Mouse (Mus musculus): ENCODE measurements around the gene Cryab. TPM values are rescaled to one million over a fixed set of nuclear protein-coding genes. Genes with fewer than 3 reads are reported as not detected.

The Cryab gene
- total and polyA plus RNA-seq, 3 experiments: 0.11 TPM; not detected in 2

GRCm38 (mm10) chr9:50750706-50751105 is 419 bp upstream of the Cryab start:
- no peak for DNase-seq (ENCODE audit: low spot score)
- H3K27me3 ChIP-seq (ENCODE audit: insufficient read depth, low read length): peaks cover 55% of the 10 kb centered on the region
- ATAC-seq (ENCODE audit: extremely low read depth, insufficient number of reproducible peaks, low FRiP score, poor library complexity, severe bottlenecking): no peak
- H3K4me1 ChIP-seq (ENCODE audit: insufficient read depth, low read depth, low read length): 0 out of 2 replicates have a peak, but pooled peaks cover 2% of the 10 kb centered on the region
- H3K9me3 ChIP-seq (replicated peaks): no peaks in the 10 kb centered on the region
- TF ChIP-seq CTCF (IDR thresholded peaks at IDR 0.05; ENCODE audit: low read depth, low read length) (no peak), GATA2 (IDR thresholded peaks at IDR 0.05; ENCODE audit: borderline replicate concordance, low read depth, low read length) (no peak), POLR2AphosphoS5 (IDR thresholded peaks at IDR 0.05; ENCODE audit: insufficient replicate concordance, low read depth, low read length) (no peak), TAL1 (conservative IDR thresholded peaks at IDR 0.05; ENCODE audit: low read depth, low read length) (no peak), GATA1 (IDR thresholded peaks at IDR 0.05; ENCODE audit: borderline replicate concordance, low read length) (no peak)
- no peaks in the 10 kb centered on the region for H3K36me3 ChIP-seq (replicated peaks)
- H3K4me3 ChIP-seq (ENCODE audit: low read depth, low read length): no peak overlapping the region

- H3K36me3 ChIP-seq (replicated peaks): no peaks in the 10 kb centered on the region
- no peak for TF ChIP-seq POLR2AphosphoS5 (IDR thresholded peaks at IDR 0.05; ENCODE audit: insufficient replicate concordance, low read depth, low read length)
- TF ChIP-seq TAL1 (conservative IDR thresholded peaks at IDR 0.05; ENCODE audit: low read depth, low read length): no peak
- TF ChIP-seq GATA2 (IDR thresholded peaks at IDR 0.05; ENCODE audit: borderline replicate concordance, low read depth, low read length): no peak
- no peak for TF ChIP-seq CTCF (IDR thresholded peaks at IDR 0.05; ENCODE audit: low read depth, low read length)
- TF ChIP-seq GATA1 (IDR thresholded peaks at IDR 0.05; ENCODE audit: borderline replicate concordance, low read length): no peak
- H3K4me3 ChIP-seq (ENCODE audit: low read depth, low read length): no peak within 1 kb of the TSS
- H3K4me1 ChIP-seq (ENCODE audit: insufficient read depth, low read depth, low read length): no peaks in the 10 kb centered on the region
- ATAC-seq (ENCODE audit: extremely low read depth, insufficient number of reproducible peaks, low FRiP score, poor library complexity, severe bottlenecking) (no peak), DNase-seq (ENCODE audit: low spot score) (no peak)
- no peaks in the 10 kb centered on the region for H3K9me3 ChIP-seq (replicated peaks)
- peaks cover 43% of the 10 kb centered on the region for H3K27me3 ChIP-seq (ENCODE audit: insufficient read depth, low read length)
Measured at GRCm38 (mm10) chr9:50752054-50752602, 1.0 kb downstream of the Cryab start, which contains the start of gene Hspb2. Gene Hspb2 (minus strand): TSS chr9:50752354.

- no peaks in the 10 kb centered on the region for H3K36me3 ChIP-seq (replicated peaks)
- ATAC-seq (ENCODE audit: extremely low read depth, insufficient number of reproducible peaks, low FRiP score, poor library complexity, severe bottlenecking) (no peak), DNase-seq (ENCODE audit: low spot score) (no peak)
- no peaks in the 10 kb centered on the region for H3K9me3 ChIP-seq (replicated peaks)
- no peak for TF ChIP-seq TAL1 (conservative IDR thresholded peaks at IDR 0.05; ENCODE audit: low read depth, low read length)
- no peak for TF ChIP-seq GATA1 (IDR thresholded peaks at IDR 0.05; ENCODE audit: borderline replicate concordance, low read length)
- TF ChIP-seq GATA2 (IDR thresholded peaks at IDR 0.05; ENCODE audit: borderline replicate concordance, low read depth, low read length): no peak
- no peak for TF ChIP-seq POLR2AphosphoS5 (IDR thresholded peaks at IDR 0.05; ENCODE audit: insufficient replicate concordance, low read depth, low read length)
- no peak for TF ChIP-seq CTCF (IDR thresholded peaks at IDR 0.05; ENCODE audit: low read depth, low read length)
- H3K4me1 ChIP-seq (ENCODE audit: insufficient read depth, low read depth, low read length): no peaks in the 10 kb centered on the region
- H3K27me3 ChIP-seq (ENCODE audit: insufficient read depth, low read length): peaks cover 36% of the 10 kb centered on the region
- no peak overlapping the region for H3K4me3 ChIP-seq (ENCODE audit: low read depth, low read length)
Measured at GRCm38 (mm10) chr9:50752784-50753615, 1.9 kb downstream of the Cryab start.

GRCm38 (mm10) chr9:50753947-50754346 is 2.8 kb downstream of the Cryab start:
- H3K4me3 ChIP-seq (ENCODE audit: low read depth, low read length): no peak overlapping the region
- DNase-seq (ENCODE audit: low spot score) (no peak), ATAC-seq (ENCODE audit: extremely low read depth, insufficient number of reproducible peaks, low FRiP score, poor library complexity, severe bottlenecking) (no peak)
- H3K27me3 ChIP-seq (ENCODE audit: insufficient read depth, low read length): peaks cover 31% of the 10 kb centered on the region
- H3K4me1 ChIP-seq (ENCODE audit: insufficient read depth, low read depth, low read length): no peaks in the 10 kb centered on the region
- H3K36me3 ChIP-seq (replicated peaks): no peaks in the 10 kb centered on the region
- TF ChIP-seq GATA2 (IDR thresholded peaks at IDR 0.05; ENCODE audit: borderline replicate concordance, low read depth, low read length): no peak
- TF ChIP-seq GATA1 (IDR thresholded peaks at IDR 0.05; ENCODE audit: borderline replicate concordance, low read length): no peak
- no peak for TF ChIP-seq CTCF (IDR thresholded peaks at IDR 0.05; ENCODE audit: low read depth, low read length)
- TF ChIP-seq TAL1 (conservative IDR thresholded peaks at IDR 0.05; ENCODE audit: low read depth, low read length): no peak
- no peak for TF ChIP-seq POLR2AphosphoS5 (IDR thresholded peaks at IDR 0.05; ENCODE audit: insufficient replicate concordance, low read depth, low read length)
- H3K9me3 ChIP-seq (replicated peaks): no peaks in the 10 kb centered on the region

GRCm38 (mm10) chr9:50756711-50757110 is 5.6 kb downstream of the Cryab start:
- no peak for ATAC-seq (ENCODE audit: extremely low read depth, insufficient number of reproducible peaks, low FRiP score, poor library complexity, severe bottlenecking)
- Histone ChIP-seq H3K27me3 (ENCODE audit: insufficient read depth, low read length) (peaks cover 24% of the 10 kb centered on the region), H3K9me3 (replicated peaks) (no peaks in the 10 kb centered on the region), H3K36me3 (replicated peaks) (no peaks in the 10 kb centered on the region), H3K4me1 (ENCODE audit: insufficient read depth, low read depth, low read length) (no peaks in the 10 kb centered on the region), H3K4me3 (ENCODE audit: low read depth, low read length) (no peak overlapping the region)
- no peak for DNase-seq (ENCODE audit: low spot score)
- TF ChIP-seq GATA1 (IDR thresholded peaks at IDR 0.05; ENCODE audit: borderline replicate concordance, low read length): no peak
- TF ChIP-seq CTCF (IDR thresholded peaks at IDR 0.05; ENCODE audit: low read depth, low read length): no peak
- no peak for TF ChIP-seq TAL1 (conservative IDR thresholded peaks at IDR 0.05; ENCODE audit: low read depth, low read length)

- H3K4me3 ChIP-seq (ENCODE audit: low read depth, low read length): no peak overlapping the region
- no peak for TF ChIP-seq GATA1 (IDR thresholded peaks at IDR 0.05; ENCODE audit: borderline replicate concordance, low read length)
- no peak for TF ChIP-seq CTCF (IDR thresholded peaks at IDR 0.05; ENCODE audit: low read depth, low read length)
- no peak for TF ChIP-seq TAL1 (conservative IDR thresholded peaks at IDR 0.05; ENCODE audit: low read depth, low read length)
- TF ChIP-seq GATA2 (IDR thresholded peaks at IDR 0.05; ENCODE audit: borderline replicate concordance, low read depth, low read length): no peak
- TF ChIP-seq POLR2AphosphoS5 (IDR thresholded peaks at IDR 0.05; ENCODE audit: insufficient replicate concordance, low read depth, low read length): no peak
- H3K36me3 ChIP-seq (replicated peaks): peaks cover 14% of the 10 kb centered on the region
- H3K4me1 ChIP-seq (ENCODE audit: insufficient read depth, low read depth, low read length): peaks cover 2% of the 10 kb centered on the region; the same call in 1 of the 2 replicates
- no peaks in the 10 kb centered on the region for H3K9me3 ChIP-seq (replicated peaks)
- H3K27me3 ChIP-seq (ENCODE audit: insufficient read depth, low read length): no peaks in the 10 kb centered on the region; the same call in 1 of the 2 replicates
- DNase-seq (ENCODE audit: low spot score) (no peak), ATAC-seq (ENCODE audit: extremely low read depth, insufficient number of reproducible peaks, low FRiP score, poor library complexity, severe bottlenecking) (no peak)
Measured at GRCm38 (mm10) chr9:50761520-50762243, 10.6 kb downstream of the Cryab start.
